Mouse (Mus musculus): ENCODE data around the gene Zfp354a.

GRCm38 (mm10) chr11:51084527-51084926 lies 25.5 kb downstream of the Zfp354a start:
- TF ChIP-seq CTCF (IDR thresholded peaks at IDR 0.05; ENCODE audit: insufficient read depth, low read depth, low read length), result no peak
- TF ChIP-seq POLR2A (IDR thresholded peaks at IDR 0.05; ENCODE audit: insufficient read depth, low read depth, low read length), result no peak
